Mouse (Mus musculus) fibroblast of lung, adult 2 months (primary cell): ENCODE measurements around the gene 1700123O20Rik.

Experiments
- DNase-seq: peaks from one replicate; pipeline ENCODE4 v3.0.0-alpha.2; 2011; ENCODE audit warnings: low read depth

1700123O20Rik gene

DNA sequence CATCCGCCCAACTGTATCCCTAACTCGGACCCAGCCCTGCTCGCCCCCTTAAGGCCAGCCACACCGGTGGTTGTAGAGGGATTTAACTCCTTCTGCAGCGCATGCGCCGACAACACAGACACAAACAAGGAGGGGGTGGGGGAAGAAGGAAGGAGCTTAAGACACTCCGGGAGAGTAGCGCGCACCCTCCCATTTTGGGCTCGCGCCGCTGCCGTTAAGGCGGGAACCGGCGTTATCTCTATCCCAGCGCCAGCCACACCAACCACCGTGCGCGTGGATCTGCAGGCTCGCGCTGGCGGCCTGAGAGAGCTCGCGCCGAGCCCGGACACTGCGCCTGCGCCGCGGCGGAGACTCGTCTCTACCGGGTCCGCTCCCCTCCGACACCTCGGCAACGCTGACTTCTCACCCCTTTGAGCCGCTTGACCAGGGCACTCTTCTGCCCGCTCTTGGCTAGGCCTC is at the start of gene 1700123O20Rik:
TSS of gene 1700123O20Rik (plus strand) at position 154 of the 459 bp plus-strand sequence.
- DNase-seq = peak; percentile 71

GRCm38 (mm10) chr14:54636954-54637353 is 49.1 kb upstream of the 1700123O20Rik start:
- DNase-seq = no peak

- DNase-seq = no peak
Observed at GRCm38 (mm10) chr14:54638210-54638609, 47.8 kb upstream of the 1700123O20Rik start.

DNA sequence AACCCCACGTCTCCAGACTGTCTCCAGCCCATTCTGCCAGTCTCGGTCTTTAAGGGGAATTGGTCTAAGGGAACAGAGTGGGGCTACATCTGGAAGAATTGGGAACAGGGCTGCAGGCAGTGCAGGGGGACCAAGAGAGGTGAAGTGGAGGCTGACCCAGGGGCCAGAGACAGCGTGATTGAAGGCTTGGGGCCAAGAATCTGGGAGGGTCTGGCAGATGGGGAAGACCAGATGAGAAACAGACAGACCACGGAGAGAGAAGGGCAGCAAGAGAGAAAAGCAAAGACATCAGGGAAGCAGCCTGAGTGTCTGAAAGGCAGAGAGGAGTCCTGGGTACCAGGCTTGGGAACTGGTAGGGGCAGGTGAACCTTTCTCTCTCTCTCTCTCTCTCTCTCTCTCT is 45.9 kb upstream of the 1700123O20Rik start:
- no peak for DNase-seq

DNA sequence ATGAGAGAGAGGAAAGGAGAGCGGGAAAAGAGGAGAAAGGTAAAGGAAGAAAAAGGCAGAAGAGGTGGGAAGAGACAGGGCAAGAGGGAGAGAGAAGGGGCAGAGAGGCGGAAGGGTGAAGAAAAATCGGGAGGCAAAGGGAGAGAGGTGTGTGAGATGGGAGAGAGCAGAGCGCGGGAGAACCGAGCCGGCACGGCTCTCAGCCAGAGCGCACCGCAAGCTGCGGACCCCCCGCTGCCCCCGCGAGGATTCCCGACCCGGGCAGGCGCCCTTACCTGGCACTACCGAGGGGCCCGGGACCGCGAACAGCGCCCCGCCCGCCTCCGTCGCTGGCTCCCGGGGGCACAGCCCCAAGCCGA is 45.1 kb upstream of the 1700123O20Rik start, which contains the start of gene Gm17606:
TSS of gene Gm17606 (plus strand) at position 7 of the 359 bp plus-strand sequence.
- DNase-seq = no peak

DNA sequence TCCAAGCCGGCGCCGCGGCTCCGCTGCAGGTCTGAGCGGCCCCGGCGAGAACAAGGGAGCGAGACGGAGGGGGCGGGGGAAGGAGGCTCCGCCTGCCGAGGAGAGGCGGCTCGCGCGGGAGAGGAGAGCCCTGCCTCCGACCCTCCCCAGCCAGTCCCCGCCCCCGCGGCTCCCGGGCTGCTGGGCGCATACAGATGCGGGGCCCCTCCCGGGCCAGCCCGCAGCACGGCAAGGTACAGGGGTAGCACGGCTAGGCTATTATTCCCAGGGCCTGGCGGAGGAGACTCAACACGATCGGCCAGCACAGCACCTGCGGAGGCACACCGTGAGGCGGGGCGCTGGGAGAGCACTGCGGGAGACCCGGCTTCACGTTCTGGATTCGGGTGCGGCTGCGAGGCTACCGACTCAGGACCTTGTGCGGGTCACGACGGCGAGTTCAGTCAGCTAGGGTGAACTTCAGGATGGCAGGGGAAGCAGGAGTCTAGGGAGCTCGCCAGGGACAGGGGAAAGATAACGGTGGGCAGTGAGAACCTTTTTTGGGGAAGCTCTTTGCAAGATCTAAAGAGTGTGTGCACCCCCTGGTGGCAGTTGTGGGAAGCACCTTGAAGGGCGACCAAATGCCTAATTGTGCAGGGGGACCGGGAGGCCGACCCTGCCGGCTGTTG is 44.6 kb upstream of the 1700123O20Rik start, which contains the start of gene Cdh24:
TSS of gene Cdh24 (minus strand) at position 60 of the 665 bp plus-strand sequence.
- peak; percentile 37 for DNase-seq

- DNase-seq = no peak
Observed at GRCm38 (mm10) chr14:54642224-54642944, 43.6 kb upstream of the 1700123O20Rik start.

DNA sequence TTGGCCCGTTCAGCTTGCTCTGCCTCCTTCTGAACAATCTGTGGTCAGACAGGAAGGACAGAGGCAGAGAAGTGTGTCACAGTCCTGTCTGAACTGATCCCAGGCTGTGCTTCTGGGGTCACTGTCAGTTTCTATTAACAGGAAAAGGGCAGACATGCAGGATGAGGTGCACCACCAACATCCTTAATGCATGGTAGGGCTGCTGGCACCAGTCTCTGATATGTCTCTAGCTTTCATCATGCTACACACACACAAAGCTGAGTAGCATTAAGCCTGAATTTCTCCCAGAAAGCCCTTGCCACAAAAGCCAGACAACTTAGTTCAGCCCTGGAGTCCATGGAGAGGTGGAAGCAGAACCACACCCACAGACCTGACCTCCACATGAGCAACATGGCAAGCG is 43.0 kb upstream of the 1700123O20Rik start:
- DNase-seq = no peak

DNA sequence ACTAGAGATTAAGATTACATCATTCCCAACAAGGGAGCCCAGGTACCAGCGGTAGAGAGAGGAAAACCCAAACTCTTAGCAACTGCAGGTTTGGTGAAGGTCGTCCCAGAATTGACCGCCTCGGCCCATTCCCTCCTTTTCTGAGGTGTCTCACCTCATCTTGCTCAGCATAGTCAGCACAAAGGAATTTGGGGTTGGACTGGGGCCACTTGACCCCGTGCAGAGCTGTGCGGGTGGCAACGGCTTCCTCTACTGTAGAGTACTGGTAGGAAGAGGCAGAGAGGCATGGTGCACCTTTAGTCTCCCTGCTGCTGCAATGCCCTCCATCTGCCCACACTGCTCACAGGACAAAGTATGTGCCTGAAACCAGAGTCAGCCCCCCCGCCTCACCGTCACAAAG is 41.7 kb upstream of the 1700123O20Rik start:
- DNase-seq = no peak

GRCm38 (mm10) chr14:54646455-54646854 is 39.6 kb upstream of the 1700123O20Rik start:
- no peak for DNase-seq

- DNase-seq = no peak
Observed at GRCm38 (mm10) chr14:54646898-54647636, 38.9 kb upstream of the 1700123O20Rik start.

DNA sequence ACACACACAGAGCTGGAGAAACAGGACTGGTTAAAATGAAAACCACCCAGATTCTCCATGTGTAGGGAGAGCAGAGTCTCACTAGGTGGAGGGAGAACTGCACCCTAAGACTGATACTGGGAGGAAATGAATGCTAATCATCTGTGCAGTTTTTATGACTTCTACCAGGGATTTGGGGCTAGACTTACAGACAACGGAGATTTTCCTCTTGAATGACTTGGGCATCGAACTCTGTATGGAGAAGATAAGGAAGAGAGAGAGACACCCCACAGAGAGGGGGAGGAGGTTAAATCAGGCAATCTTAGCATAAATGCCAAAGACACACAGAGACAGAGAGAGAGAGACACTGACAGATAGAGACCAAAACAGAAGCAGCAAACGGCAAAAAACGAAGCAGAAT is 38.1 kb upstream of the 1700123O20Rik start:
- DNase-seq = no peak

DNA sequence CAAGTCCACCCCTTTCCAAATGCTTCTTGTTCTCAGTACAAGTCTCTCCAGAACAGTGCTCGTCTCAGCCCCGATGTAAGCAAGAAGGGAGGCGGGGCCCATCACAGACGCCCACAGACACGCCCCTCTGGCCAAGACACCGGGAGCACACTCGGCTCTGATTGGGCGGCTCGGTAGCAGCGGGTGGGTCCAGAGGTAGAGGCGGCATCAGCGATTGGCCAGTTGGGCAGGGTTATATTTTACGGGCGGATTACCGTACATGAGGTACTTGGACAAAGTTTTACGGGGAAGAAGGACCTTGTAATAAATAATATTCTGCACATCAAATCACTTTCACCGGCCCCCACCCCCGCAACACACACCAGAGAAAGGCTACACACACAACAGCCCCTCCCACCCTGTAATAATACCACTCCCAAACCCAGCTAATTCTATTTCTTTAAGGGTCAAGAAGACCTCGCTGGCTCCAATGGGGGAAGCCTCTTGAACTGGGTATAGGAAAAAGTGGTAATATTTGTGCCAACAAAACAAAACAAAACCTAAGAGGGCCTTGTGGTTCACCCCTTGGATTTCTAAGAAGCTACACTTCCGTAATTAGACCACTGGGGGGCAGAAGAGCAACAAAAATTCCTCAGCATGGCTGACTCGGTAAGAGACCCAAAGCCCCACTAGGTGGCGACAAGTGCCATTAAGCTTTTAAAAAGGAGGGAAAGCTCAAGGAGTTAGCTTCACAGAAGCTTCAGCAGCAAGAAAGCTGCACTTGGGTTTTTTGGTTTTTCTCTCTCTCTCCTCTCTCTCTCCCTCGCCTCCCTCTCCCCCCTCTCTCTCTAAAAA is 35.2 kb upstream of the 1700123O20Rik start:
- DNase-seq = peak; percentile 73

GRCm38 (mm10) chr14:54651556-54651955 is 34.5 kb upstream of the 1700123O20Rik start:
- no peak for DNase-seq

GRCm38 (mm10) chr14:54652787-54653186 is 33.2 kb upstream of the 1700123O20Rik start:
- no peak for DNase-seq

DNA sequence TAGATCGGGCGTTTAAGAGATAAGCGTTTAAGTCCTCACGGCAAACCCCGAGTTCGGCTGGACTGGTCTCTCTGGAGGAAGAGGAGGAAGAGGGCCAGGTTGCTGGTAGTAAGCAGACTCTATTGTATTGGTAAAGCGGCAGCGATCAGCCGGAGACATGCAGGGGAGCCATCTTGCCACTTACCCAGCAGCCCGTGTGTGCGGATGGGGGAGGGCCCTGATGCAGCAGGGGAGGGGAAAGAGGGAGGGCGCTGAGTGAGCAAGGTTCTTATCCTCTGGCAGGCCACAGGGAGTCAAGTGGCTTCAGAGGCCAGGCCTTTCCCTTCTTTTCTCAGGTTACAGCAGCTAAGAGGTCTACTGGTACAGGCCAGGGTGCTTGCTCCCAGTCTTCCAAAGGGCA is 32.5 kb upstream of the 1700123O20Rik start:
- peak; percentile 83 for DNase-seq

- DNase-seq = no peak
Observed at GRCm38 (mm10) chr14:54660009-54660408, 26.0 kb upstream of the 1700123O20Rik start.

DNA sequence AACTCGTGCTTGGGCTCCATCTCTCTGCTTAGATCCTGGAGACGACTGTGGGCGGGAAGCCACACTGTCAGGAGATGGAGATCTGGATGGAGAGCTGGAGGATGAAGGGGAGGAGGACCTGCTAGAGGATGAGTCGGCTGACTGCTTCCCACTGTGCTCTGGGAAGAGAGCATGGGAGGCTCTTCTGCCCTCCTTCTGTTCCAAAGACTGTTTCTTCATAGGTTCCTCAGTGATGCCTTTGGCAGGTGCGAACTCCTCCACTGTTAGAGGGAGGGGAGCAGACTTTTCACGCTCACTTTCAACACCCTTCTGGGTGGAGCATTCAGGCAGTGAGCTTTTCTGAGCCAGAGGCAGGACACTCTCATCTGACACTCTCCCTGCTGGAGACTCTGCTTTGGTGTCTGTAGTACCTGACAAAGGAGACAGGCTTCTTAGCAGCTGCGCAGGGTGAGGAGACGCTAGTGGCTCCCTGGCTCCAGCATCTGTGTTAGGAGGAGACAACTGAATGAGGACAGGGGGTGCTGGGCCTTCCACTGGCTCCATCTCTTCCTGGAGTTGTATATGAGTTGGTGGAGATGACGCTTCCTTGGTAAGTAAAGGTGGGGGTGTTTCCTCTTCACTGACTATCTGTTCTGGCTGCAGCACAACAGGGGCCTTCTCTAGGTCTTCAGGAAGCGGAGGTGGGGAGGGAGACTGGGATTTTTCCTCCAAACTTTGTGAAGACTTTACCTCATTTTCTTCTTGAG is 21.4 kb upstream of the 1700123O20Rik start:
- DNase-seq = no peak

DNA sequence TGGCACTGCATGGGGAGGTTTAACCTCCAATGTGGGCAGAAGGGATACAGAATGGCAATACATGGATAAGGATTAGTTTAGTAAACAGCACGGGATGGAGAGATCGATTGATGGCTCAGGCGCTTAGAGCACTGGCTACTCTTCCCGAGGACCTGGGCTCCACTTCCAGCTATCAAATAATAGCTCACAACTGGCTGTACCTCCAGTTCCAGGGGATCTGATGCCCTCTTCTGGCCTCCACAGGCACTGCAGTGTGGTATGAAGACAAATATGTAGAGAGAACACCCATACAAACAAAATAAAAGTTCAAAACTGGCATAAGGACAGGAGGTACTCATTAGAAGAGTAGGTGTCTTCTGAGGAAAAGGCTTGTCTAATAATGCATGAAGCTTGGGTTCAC is 16.6 kb upstream of the 1700123O20Rik start:
- DNase-seq = no peak

DNA sequence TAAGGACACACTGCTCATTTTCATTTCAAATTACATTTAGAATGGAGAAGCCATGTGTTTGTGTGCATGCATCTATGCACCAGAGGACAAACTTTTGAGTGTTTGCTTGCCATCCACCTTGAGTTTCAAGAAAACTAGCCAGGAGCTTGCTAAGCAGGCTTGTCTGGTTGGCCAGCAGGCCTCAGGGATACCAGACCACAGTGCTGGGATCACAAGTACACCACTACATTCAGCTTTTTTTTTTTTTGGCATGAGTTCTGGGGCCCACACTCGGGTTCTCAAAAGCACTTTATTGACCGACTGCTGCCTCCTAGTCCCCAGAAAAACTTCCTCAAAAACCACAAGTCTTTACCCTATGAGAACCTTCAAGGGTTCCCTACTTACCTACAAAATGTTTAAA is 11.7 kb upstream of the 1700123O20Rik start:
- no peak for DNase-seq

DNA sequence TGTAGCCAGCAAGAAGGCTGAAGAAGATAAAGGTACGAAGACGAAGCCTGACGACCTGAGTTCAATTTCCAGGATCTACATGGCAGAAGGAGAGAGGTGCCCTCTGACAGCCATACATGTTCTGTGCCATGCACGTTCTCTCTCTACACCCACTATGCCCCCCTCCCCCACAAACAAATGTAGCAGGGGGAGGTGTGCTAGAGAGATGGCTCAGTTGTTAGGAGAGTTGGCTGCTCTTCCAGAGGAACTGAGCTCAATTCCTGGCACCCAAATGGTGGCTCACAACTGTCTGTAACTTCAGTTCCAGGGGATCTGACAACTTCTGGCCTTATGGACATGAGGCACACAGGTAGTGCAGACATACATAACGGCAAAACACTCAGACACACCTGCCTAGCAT is 9.7 kb upstream of the 1700123O20Rik start:
- DNase-seq = no peak
